Mouse (Mus musculus) telencephalon, adult 2 months (tissue): ENCODE results near the gene Olfr986.

ENCODE experiments used
- DNase-seq: peaks from one replicate; pipeline ENCODE4 v3.0.0-alpha.2; 2011; ENCODE audit warnings: low read depth, low spot score

Olfr986 gene

DNA sequence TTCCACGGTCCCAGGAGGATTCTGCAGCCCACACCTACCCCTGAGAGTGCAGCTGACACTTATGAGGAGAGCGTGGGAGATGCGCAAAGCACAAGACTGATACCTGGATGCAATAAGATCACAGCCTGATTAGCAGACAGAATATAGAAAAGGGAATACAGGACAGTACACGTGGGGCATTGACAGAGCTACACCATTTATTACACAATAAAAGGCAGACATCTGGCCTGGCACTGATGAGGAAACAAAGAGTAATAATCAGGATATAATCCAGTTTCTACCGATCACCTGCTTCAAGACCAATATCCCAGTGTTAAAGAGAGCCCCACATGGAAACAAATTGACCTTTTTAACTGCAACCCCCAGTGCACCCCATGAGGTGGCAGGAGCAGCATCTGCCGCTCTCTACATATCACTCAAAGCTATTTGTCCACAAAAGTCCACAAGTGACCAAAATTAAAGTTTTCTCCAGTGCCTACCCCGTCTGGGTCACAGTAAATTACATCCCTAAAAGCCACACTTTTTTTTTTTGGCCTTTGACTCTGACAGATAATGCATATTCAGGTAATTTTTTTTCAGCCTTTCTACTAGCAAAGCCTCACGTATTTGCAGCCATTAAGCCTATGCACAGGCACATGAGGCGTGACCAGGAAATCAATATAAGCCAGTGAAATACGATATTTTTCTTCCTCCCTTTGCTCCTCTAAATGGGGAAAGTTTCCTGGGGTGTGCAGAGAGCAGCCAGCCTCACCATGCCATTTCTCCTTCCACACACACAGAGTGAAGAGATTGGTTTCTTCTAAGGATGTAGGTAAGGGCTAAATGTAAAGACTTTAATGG, 53.7 kb downstream of the Olfr986 start:
- DNase-seq, result no peak

DNA sequence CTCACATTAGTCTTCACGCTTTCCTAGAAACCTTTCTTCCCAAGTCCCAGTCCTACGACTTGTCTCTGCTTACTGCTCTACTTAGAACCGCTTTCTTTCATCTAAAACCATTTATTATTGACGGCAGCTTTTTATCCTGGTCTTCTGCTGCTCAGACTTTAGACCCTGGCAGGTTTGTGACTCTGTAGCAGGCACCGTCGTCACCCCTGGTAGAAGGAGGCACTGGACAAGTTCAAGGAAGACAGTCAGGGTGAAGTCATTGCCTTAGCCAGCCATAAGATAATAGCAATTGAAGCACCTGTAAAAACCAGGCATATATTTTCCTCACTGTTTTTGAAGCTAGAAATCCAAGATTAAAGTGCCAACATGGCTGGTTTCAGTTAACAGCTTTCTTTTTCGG, 54.5 kb downstream of the Olfr986 start:
- DNase-seq, result no peak
